Mouse (Mus musculus): ENCODE data around the gene Pgghg.
"Not testable (repeated sequence)": the region's sequence is repeated elsewhere in the genome, so short reads cannot be mapped to it uniquely, and the experiment has no call there.

Gene Pgghg

DNA sequence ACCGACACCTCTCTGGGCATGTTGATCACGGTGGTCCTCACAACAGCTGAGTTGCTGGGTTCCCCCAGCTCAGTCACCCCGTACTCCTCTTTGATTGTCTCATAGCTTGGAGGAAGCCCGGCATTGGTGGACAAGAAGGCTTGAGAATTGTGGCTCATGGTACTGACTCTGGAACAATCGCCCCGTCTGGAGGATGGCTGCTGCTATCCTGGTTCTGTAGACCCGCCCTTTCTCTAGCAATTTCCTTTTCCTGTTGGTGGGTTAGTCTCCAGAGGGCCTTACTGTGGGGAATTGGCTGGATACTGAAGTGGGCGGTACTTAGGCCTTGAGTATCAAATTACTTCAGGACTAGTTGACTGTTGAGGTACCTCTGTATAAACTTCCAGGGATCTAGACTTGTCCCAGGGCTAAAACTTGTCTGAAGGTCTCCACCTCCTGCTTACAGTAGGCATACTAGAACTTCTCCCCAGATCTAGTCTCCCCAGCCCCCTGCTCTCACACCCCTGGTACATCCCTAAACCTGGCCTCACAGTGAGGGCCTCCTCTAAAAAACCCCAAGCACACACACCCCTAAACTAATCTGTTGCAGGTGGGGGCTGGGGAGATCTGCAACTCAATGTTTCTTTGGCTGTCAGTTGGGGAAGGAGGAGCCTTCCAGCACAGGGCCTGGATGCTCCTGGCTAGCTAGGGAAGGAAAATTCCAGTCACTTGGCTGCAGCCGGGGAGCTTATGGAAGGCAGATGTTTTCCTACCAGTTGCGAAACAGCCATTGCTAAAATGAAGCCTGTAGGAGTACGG is 14.8 kb downstream of the Pgghg start, which contains the start of the genes Gm45717 and Ifitm2:
Gene Gm45717, minus strand, starts transcription at position 180 of the 798 bp plus-strand sequence.
Gene Ifitm2, minus strand, starts transcription at position 230 of the 798 bp plus-strand sequence.
- peak; percentile 40 for DNase-seq (ENCODE audit: low read depth)

DNA sequence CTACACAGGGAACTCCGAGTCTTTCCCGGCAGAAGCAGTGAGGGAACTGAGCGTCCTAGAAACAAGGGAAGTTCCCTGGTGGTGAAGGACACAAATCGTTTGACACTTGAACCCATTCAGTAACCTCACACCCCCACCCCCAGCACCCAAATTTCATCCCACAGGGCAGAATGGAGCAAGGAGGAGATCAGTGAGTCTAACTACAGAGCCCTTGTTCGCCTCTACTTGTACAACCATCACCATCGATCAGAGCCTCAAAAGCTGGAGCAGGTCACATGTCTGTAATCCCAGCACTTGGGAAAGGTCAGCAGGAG is 15.3 kb downstream of the Pgghg start:
- no peak for DNase-seq (ENCODE audit: low read depth)

DNA sequence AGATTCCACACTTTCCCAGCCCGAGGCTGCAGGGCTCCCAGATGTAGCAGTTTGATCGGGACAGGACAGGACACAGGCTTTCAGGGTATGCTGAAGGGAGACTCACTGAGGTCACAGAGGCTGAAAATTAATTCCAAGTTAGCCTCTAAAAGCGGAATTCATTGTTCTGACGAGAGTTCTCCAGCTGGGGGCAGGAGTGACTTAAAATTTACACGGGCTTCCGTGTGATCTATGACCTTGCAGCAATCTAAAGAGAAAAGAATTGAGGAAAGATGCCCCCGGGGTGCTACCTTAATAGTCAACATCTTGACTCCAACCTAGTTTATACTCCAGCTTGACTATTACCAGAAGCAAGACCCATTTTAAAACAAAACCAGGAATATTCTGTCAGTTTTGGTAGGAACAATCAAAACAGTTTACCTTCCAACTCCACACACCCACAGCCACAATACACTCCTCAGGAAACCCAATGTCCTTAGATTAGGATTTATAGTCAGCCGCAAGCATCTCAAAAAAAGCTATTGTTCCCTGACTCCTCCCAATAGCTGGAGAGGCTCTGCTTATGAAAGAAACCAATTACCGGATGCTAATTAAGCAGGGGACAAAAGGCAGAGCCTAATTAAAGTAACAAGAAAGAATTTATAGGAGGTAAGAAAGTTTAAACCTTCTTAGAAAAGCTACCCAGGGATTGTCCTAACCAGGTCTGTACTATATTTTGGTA is 18.1 kb downstream of the Pgghg start:
- DNase-seq (ENCODE audit: low read depth) = peak; percentile 31

DNA sequence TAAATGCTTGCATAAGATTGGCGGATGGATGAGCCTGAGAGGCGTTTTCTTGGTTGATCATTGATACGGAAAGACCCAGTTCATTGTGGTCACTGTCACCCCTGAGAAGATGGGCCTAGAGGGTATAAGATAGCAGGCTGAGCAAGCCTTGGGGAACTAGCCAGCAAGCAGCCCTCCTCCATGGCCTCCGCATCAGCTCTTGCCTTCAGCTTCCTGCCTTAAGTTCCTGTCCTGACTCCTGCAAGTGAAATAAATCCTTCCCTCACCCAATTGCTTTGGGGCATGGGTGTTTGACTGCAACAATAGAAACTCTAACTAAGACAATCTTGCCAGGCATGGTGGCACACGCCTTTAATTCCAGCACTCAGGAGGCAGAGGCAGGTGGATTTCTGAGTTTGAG is 18.8 kb downstream of the Pgghg start:
- no peak for DNase-seq (ENCODE audit: low read depth)

DNA sequence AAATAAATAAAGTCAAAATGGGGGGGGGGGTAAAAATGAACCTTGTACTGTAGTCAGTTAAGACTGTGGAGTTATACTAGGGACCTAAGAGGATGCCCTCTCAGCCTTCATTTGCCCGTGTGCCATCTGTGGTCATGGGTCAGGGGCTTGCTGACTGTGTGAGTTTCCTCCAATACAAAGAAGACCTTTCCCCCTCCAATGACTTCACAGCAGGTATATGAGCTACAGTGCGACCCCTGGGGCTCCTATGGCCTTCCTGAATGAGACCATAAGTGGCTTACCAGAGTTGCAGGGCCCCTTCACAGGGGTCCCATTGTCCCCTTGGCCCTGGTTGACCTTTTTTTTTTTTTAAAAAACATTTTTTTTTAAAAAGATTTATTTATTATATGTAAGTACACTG is 20.2 kb downstream of the Pgghg start:
- no peak for DNase-seq (ENCODE audit: low read depth)

DNA sequence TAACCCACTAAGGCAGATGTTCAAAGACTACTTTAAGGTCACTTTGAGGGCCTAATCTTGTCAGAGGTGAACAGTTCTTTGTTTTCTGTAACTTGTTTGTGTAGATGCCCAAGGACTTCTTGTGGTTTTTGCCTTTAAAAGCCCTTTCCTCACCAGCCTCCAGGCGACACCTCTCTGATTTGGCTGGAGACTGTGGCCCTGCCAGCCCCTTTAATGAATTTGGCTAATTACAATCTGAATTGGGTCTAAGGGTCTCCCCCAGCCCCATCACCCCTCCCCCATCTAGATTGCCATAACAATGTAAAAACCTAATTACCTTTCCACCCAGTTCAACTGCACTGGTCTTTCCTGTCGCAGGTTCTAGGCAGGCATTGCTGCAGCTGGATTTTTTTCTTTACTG is 21.5 kb downstream of the Pgghg start:
- no peak for DNase-seq (ENCODE audit: low read depth)

DNA sequence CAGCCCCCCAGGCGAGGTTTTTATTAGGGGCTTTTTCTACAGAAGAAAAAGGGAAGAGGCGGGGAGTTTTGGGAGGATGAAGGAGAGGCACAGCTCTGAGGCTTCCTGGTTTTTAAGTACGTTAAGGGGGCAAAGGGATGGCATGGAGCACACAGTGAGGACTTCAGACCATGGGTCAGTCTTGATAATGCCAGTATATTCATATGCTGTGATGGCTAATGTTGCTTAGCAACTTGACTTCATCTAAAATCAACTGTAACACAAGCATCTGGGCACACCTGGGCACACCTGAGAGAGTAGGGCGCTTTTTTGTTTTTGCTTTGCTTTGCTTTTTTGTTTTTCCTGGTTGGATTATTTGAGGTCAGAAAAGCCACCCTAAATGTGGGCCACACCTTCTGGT is 25.7 kb downstream of the Pgghg start, which contains the start of gene Ifitm1:
Gene Ifitm1, plus strand, starts transcription at position 301 of the 400 bp plus-strand sequence.
- no peak for DNase-seq (ENCODE audit: low read depth)

DNA sequence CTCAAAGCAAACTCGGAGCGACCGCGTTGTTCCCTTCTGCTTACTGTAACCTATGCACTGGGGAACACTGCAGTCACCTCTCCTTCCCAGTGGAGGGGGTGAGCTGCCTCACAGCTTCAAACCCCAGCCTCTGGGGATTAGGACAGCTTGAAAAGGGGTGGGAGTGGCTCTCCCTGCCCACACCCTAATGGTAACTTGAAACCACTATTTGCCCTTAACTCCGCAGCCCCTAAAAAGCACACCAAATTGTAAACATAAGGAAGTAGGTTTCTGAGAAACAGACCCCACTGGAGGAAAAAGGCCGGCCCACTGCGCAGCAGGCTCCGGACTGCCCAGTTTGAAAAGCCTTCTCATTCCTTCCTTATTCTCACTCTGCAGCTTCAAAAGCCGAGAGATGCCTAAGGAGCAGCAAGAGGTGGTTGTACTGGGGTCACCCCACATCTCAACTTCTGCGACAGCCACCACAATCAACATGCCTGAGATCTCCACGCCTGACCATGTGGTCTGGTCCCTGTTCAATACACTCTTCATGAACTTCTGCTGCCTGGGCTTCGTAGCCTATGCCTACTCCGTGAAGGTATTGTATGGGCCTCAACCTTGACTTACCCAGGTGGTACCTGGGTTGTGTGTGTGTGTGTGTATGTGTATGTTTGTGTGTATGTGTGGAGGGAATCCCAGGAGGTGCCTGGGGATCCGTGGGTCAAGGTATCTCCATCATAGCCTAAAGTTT is 26.8 kb downstream of the Pgghg start:
- no peak for DNase-seq (ENCODE audit: low read depth)

DNA sequence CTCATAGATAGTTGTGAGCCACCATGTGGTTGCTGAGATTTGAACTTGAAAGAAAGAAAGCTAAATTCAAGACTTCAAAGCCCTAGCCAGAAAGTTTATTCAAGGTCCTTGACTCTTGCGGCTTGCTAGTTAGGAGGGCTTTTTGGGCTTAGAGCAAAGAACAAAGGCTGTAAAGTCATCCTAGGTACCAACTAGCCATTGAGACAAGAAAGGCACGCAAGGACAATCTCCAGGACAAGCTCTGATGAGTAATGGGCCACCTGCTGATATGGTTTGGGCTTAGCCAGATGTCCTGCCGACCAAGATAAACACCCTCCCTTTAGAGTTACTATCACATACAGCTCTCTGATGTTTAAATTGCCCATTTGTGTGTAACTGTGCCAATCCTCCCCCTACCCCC is 27.5 kb downstream of the Pgghg start:
- not testable (repeated sequence) for DNase-seq (ENCODE audit: low read depth)

DNA sequence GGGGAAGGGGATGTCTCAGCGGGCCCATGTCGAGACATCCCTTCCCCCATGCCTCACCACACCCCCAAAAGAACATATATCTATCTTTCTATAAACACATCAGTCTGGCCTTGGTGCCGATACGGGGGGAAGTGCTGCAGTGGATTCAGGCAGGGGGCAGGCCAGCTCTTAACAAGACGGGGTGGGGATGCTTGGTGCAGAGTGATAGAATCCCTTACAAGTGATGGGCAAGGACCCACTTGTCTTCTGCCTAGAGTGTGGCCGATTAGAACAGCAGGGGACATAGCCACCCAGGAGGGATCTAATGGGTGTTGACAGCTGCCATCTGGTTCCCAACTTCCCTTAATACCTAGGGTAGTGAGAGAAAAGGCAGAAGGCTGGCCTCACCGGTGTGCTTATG is 29.7 kb downstream of the Pgghg start:
- DNase-seq (ENCODE audit: low read depth) = no peak

DNA sequence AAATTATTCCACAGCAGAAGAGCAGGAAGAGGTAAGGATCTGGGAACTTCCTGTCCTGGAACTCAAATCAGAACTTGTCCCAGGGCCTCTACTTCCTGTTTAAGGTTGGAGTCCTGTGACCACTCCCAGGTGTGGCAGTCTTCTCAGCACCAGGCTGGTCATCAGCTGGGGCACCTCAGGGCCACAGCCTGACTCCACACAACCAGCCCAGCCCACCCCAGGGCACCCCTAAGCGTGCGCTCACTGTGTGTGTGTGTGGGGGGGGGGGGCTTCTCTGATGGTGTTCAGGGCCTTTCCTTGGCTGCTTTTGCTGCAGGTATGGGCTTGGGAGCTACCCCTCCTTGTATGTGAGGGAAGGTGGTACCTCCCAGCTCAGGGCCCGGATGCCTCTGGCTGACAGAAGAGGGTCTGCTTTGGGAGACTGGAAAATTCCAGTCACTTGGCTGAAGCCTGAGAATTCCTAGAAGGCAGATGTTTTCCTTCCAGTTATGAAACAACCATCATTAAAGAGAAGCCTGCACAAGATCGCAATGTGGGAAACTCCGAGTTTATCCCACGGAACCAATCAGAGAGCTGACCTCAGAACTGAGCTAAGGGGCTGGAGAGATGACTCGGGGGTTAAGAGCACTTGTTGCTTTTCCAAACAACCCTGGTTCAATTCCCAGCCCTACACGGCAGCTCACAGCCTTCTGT is 30.4 kb downstream of the Pgghg start:
- DNase-seq (ENCODE audit: low read depth) = no peak

DNA sequence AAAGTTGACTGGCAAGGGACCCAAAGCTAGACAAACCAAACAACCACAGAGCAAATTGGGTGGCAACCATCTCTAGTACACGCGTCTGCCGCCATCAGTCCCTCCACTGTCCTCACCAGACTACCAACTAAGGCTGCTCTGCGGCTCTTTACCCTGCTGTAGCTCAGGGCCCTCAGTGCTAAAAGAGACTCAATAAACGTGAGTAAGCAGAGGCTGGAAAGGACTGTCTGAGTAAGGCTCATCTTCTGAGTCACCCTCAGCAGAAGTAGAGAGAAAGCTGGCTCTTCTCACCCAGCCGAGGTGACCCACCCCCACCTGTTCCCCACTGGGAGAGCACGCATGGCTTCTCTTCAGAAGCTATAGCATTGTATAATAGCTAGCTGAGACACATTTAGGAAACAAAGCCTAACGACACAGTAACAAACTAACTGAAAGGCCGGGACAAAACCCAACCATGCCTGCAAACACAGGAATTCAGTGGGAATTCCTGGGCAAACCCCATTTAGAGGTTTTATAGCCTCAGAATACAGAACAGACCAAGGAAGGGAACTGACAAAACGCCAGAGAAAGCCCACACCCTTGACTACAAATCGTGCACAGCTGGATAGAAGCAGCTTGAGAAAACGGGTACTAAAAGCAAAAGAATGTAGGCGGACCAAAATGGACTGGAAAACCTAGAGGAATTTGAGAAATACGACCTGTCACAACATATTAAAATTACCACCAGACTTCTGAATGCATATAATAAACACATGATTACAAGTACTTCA is 32.4 kb downstream of the Pgghg start:
- no peak for DNase-seq (ENCODE audit: low read depth)

DNA sequence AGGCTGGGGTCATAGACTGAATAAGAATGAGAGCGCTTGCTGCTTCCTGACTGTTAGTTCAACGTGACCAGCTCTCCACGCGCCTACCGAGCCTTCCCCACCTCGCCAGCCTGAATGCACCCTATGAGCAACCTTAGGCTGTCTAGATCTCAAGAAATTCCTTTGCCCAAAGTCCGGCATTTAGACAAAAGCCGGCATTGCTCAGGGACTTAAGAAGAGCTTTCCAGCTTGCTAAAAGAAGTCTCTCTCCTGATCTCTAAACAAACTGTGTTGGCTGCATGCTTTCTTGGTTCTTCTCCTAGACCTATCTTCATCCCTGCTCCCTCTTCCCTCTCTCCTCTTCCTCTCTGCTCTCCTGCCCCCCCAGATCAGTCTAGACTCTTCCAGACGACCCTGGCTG is 33.7 kb downstream of the Pgghg start:
- no peak for DNase-seq (ENCODE audit: low read depth)

DNA sequence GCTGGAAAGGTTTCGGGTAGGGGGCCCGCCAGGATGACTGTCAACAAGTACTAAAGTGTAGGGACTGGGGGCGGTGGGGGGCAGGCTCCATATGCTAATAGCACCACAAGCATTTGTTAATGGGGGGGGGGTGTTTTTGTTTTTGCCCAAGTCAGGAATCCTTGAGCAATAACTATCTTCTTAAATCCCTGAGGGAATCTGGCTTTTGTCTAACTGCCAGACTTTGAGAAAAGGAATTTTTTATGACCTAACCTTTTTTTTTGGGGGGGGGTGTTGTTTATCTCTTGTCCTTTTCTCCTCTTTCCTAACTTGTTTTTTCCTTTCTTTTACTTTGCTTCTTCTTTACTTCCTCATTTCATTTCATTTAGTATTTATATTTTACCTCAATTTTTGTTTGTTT is 34.3 kb downstream of the Pgghg start:
- DNase-seq (ENCODE audit: low read depth) = no peak

DNA sequence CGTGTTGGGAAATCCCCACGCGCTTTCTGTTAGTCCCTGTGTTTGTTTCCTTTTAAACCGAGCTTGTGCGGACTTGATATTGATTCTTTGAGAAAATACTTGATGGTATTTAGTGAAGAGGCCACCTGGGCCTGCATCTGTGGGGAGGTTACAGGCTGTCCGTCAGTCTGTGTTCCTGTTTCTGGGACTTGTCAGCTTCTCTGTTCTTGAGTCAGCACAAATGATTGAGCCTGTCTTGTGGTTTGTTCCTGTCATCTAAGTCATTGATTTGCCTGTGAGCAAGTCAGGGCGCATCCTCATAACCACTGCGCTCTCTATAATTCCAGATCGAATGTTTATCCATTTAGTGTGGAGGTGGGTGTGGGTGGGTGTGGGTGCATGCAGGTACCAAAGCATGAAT is 35.5 kb downstream of the Pgghg start:
- not testable (repeated sequence) for DNase-seq (ENCODE audit: low read depth)

DNA sequence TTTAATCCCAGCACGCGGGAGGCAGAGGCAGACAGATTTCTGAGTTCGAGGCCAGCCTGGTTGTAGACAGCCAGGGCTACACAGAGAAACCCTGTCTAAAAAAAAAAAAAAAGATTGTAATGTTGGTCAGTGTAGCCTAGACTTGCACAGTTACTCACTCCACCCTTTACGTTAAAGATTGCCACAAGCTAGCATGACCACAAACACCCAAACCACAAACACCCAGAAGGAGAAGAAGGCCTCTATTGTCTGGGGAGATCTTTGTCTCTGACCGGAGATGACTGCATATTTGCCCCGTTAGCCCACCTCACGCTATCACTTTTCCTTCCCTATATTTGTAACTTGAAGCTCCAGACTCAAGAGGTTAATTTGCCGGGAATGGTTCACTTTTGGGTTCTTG is 40.5 kb downstream of the Pgghg start:
- no peak for DNase-seq (ENCODE audit: low read depth)

DNA sequence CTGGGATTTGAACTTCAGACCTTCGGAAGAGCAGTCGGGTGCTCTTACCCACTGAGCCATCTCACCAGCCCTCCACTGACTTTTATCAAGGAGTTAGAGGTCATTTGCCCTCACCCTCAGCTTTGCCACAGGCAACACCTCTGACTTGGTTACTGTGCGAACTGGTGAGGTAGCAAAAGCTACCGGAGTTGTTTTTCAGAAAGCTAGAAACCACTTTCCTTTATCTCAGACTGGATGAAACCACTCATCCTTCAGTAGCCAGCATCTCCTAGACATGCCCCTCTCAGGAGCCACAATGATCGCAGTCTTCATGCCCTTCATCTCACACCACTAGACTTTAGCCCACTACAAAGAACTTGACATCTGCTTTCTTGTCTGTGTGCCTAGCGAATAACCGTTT is 41.8 kb downstream of the Pgghg start:
- no peak for DNase-seq (ENCODE audit: low read depth)

DNA sequence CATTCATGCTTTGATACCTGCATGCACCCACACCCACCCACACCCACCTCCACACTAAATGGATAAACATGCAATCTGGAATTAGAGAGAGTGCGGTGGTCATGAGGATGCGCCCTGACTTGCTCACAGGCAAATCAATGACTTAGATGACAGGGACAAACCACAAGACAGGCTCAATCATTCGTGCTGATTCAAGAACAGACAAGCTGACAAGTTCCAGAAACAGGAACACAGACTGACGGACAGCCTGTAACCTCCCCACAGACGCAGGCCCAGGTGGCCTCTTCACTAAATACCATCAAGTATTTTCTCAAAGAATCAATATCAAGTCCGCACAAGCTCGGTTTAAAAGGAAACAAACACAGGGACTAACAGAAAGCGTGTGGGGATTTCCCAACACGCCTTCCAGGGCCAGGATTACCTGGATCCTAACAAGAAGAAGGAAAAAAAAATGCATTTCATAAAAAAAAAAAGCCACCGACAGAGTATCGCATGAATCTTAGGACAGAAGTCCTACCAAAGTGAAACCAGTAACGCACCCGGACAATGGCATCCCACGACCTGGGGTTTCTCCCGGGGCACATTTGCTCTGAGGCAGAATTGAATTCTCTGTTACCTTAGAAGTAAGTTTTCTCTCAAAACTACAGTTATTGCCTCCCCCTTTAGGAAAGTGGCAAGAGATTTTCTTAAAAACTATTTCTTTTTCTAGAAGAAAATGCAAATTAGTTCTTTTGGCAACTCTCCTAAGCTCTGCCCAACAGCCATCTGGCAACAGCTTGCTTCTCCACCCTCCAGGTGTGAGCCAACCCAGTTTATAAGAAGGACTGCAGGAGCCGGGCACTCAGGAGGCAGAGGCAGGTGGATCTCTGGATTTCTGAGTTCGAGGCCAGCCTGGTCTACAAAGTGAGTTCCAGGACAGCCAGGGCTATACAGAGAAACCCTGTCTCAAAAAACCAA is 46.3 kb downstream of the Pgghg start:
- DNase-seq (ENCODE audit: low read depth) = no peak

DNA sequence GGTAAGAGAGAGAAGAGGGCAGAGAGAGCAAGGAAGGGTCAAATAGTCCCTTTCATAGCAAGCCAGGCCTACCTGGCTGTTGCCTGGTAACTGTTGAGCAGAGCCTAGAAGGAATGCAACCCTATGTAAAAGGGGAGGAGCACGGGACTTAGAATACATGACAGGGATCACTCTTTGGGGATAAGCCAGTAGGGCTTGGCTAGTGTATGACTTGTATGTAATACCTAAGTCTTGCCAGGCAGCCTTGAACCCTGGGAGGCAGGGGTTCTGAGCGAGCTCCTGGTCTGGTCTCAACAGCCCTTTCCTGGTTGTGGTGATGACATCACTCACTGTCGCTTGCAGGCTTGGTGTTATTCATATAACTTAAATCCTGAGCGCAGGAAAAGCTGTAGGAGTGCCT is 47.8 kb downstream of the Pgghg start:
- no peak for DNase-seq (ENCODE audit: low read depth)

DNA sequence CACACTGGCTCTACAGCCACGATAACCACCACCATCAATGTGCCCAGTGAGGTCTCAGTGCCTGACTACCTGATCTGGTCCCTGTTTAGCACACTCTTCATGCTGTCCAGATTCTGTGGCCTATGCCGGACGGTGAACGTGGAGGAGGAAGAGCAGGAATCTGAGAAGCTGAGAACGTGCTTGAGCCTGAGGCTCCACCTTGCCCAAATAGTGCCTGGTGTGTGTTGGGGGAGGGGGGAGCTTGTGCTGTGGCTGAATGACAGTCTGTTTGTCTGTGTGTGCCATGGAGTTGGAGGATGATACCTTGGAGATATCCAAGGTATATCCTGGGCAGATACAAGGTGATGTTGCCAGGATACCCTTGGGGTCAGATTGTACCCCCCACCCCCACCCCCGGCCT is 49.0 kb downstream of the Pgghg start:
- DNase-seq (ENCODE audit: low read depth) = no peak

Measured in c-Kit-positive CD71-positive TER-119-negative erythroid progenitor cells, embryonic 14.5 days (primary cell).